Mouse (Mus musculus) testis, postnatal 14 days (tissue): ENCODE data around the gene Wipf2.

Source experiments
- DNase-seq: peaks from one replicate; pipeline ENCODE4 v3.0.0; 2021; ENCODE audit warnings: low spot score

Wipf2 gene

DNA sequence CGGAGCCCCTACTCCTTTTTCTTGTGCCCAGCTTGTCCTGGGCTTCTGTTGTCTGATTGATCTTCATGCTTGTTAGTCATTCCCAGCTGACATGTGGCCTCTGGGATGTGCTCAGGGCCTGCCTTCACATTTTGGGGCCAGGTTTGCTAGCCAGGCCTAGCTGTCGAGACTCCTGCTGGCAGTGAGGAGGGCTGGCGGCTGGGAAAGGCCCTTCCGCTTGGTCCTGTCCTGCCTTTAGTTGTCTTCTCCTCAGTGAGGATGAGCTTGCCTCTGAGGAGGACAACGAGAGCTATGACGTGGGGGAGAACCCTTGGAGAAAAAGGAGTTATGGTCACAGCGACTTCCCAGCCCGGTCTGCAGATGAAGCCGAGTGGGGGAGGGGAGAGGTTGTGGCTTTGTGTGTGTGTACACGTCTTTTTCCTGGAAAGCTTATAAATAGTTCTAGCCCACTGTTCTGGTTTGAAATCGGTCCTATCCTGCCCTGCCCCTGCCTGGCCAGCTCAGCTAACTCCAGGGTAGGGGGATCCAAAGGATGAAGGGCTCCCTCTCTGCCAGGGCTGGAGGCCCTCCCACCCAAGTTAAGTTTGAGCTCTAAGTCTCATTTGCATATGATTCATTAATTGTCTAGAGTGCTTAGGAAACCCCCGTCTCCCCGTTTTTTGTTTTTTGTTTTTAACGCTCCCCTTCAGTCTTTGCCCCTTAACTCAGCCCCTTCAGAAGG lies 80.5 kb downstream of the Wipf2 start:
- no peak for DNase-seq

DNA sequence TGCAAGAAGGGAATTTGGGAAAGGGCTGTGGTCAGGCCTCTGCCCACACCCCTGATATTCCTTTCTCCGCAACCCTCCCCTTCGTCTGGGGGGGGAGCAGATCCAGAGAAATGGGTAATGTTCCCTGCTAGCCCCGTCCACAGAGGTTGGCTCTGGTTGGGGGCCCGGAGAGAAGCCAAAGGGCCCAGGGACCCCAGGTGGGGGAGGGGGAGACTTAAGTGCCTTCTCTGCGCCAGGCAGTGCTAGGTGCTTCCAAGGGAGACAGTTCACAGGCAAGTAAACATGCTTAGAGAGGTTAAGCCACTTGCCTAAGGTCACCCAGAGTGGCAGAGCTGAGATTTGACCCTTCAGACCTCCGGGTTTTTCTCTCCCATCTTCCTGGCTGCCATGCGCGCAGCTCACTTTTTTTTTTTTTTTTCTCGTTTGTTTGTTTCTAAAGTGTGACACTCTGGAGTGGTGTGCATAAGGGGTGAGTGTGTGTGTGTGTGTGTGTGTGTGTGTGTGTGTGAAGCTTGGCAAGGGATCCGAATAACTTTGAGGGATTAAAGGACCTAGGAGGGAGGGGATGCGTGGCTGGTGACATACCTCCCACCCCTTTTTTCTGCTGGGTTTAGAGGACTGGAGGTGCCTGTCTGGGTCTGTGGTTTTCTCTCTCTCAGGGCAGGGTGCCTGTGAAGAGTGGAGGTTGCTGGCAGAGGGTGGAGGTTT lies 81.6 kb downstream of the Wipf2 start:
- DNase-seq = no peak

DNA sequence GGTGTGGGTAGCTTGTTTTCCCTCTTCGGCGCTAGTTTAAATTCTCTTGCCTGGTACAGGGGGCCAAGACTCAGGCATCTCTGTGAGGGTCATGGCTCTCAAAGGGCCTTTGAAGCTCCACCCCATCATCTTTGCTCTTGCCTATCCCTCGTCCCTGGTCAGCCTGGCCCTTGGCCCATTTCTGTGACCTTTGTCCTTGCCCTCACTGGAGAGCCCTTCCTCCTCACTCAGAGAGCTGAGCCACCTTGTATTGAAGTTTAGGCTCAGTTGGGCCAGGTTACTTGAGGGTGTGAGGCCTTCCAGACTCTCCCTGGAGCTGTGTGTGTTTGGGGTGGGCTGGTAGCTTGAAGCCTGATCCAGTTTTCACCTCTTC lies 82.2 kb downstream of the Wipf2 start:
- no peak for DNase-seq

DNA sequence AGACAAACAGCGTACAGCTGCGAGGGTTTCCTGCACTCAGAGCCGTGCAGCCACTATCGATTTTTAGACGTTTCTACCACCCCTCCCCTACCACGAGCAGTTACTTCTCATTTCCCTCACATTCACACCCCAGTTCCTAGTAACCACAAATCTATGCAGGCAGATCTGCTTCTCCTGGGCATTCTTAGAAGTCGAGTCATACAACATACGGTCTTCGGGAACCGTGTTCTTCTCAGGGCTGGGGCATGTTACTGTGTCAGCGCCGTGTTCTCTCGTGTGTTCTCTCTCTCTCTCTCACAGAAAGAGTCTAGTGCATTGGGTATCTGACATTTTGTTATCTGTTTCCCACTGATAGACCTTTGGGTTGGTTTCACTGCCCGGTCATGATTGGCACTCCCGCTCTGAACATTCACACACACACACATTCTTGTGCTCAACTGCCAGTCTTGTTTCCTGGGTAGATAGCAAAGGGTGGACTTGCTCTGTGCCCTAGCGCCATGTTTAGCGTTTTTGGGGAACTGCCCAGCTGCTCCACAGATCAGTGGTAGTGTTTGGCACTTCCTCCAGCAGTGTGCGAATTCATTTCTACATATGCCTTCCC lies 84.6 kb downstream of the Wipf2 start:
- DNase-seq = no peak

DNA sequence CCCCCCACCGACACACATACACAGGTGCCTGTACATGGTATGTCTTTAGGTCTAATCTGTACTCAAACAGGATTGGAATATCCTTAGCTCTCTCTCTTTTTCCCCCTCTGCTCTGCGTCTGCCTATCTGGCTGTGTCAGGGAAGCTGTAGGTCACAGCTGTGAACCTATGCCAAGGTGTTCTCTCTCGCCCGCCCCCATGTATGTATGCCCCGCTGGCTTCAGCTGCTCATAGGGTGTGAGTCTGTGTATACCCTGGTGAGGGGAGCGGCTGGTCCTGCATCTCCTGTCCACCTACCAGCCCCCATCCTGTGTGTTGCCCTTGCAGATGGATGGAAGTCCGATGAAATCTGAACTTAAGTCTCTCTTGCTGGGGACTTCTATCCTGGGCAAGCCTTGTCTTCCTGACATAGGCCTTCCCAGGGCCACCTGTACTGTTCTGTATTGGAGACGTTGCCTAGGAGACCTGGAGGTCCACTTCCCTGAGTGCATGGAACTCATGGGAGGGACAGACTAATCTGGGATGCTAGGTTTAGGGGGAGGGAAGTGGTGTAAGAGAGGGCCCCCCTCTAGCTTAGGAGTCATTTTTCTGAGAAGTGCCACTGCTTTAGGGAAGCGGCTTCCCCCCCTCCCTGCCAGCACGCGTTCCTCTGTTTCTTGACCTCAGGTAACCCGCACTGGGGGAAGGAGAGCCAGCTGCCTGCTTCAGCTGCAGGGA lies 86.0 kb downstream of the Wipf2 start:
- DNase-seq = no peak

DNA sequence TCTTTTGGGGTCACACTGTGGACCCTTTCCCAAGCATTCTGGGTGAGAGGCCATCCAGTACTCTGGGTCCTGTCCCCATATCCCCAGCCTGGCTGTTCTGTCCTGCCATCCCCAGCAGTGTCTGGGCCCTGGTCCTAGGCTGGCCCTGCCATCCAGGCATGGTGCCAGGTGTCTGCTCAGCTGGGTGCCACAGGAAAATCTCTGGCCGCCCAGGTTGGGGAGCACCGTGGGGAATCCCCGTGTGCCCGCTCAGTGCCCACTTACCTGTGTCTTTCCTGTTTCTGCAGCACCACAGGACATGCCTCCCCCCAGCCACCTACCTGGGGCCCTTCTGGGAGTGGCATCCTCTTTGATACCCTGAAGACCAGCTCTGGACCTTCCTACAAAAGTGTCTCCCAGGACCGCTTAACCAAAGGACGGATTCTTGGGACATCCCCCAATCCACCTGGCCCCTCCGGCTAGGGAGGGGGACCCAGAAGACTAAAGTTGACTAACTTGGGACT lies 86.6 kb downstream of the Wipf2 start:
- DNase-seq = no peak

DNA sequence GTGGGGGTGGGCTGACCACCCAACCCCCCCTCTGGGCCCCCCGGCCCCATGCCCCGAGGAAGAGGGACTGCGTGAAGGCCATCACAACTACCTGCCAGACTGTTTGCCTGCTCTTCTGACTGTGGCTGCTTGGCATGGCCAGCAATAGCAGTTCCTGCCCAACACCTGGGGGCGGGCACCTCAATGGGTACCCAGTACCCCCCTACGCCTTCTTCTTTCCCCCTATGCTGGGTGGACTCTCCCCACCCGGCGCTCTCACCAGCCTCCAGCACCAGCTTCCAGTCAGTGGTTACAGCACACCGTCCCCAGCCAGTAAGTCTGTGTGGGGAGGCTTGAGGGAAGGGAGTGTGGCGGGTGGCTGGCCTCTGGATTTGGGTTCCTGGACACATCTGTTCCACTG lies 87.0 kb downstream of the Wipf2 start:
- DNase-seq = no peak

DNA sequence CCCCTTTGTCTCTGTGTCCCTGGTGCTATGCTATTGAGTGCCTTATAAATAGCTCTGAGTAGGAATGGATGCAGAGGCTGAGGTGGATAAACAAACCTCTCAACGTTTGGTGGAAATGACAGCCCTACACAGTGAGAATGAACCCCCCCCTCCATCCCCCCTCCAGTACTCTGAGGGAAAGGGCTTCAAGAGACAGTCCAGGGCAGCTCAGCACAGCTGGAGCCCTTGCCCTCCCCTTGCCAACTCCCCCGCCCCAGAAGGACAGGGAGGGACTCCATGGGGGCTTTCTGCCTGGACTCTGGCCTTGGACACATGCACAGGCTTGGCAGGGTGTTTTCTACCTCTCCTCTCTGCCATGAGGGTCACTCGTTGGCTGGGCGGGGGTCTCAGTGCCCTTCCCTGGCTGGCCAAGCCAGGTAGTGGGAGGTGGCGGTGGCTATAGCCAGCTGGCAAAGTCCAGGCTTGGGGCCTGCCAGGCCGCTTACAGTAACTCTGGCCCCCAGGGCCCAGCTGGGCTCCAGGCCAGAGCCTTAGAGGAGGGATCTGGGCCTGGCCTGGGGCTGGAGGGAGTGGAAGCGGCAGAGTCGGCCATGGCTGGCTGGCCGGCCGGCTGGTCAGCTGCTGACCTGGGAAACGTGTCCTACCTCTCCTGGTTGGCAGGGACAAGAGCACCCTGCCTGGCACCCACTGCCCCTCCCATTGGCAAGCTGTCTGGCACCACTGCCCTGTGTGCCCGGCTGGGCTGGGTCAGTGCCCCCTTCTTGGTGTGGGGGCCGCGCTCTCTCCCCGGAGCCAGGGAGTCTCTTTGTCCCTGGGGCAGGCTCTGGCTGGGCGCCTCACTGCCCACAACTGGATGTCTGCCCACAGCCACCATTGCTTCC lies 87.8 kb downstream of the Wipf2 start:
- DNase-seq = peak; percentile 86

DNA sequence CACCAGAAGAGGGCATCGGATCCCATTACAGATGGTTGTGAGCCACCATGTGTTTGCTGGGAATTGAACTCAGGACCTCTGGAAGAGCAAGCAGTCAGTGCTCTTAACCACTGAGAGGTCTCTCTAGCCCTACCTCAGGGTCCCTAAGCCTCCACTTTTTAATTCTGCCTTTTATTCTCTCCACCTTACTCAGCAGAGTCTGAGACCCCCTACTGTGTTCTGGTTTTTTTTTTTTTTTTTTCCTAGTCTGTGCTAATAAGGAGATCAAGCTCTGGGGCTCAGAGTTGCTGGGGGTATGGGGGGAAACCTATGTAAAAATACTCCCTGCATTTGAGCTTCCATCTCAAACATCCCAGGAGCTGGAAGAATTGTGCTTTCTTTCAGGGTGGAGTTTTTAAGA lies 88.7 kb downstream of the Wipf2 start:
- DNase-seq = no peak

DNA sequence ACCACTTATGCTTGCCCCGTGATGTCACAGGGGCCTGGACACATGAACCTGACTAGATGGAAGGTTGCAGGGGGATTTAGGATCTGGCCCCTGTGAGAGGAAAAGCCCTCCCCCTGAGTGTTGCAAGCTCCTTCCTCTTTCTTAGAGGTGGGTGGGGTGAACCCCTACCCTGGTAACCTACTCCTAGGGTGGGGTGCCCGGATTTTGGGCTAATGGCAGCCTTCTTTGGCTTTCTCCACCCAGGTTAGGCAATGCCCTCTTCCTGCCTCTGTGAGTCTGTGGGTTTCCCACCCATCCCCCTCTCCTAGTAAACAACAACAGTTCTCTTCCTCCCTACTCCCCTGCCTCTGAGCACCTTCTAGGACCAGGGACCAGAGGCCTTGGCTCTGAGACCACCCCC lies 89.3 kb downstream of the Wipf2 start:
- DNase-seq = peak; percentile 12

DNA sequence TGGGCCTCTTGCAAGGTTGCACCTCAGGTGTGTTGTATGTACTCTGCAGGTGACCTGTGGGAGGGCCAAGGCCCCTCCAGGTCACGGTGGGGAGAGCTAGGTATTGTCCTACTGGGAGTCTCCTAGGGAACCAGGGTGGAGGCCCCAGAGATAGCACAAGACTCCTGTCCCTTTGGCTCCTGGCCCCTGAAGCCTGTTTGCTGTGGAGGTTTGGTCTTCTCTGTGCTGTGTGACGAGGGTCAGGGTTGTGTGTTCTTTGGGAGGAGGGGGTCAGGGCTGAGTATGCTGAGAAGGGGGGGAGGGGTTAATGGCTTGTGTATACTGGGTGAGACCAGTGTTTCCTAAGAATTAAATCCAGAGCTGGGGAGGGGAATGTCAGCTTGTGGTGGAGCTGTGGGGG lies 89.9 kb downstream of the Wipf2 start:
- no peak for DNase-seq

DNA sequence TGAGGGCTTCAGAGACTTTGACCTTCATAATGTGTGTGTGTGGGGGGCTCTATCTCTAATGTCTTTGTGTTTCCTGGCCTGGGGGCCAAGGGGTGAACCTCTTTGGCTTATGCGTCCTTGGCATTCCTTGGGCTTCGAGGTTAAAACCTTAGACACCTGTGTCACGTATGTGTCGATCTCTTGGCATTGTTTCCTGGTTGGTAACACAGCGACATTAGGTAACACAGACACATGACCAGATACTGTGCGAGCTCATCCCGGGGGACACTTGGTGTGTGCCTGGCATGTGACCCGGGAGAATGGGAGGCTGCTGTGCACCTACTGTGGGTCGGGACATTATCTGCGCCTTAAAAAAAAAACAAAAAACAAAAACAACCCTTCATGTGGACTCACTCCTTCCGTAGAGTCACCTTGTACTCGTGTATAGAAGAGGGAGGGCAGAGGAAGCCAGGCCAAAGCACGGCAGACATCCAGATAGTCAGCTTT lies 90.4 kb downstream of the Wipf2 start:
- peak; percentile 12 for DNase-seq

DNA sequence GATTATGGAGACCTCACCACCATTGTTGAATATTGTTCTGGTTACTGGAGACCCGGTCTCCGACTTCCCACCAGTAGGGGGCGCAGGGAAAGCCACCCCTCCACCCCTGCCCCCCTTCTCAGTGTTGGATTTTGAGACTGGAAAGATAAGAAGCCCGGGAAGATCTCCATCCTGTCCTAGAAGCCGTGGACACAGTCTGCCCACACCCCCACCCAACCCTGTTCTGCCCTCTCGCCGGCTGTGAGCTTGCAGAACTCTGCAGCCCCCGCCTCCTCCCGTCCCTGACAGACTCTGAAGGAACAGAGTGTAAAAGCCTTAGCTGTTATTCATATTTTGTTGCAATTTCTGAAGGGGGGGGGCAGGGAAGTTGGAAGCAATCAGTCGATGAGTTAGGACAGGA lies 90.9 kb downstream of the Wipf2 start:
- DNase-seq = peak; percentile 93
